Mouse (Mus musculus) retina, adult 2 months (tissue): ENCODE measurements around the gene Ets1.

Experiments used
- DNase-seq: peaks from one replicate; pipeline ENCODE4 v3.0.0-alpha.2; 2012; ENCODE audit warnings: low read depth, low spot score

Ets1 gene

DNA sequence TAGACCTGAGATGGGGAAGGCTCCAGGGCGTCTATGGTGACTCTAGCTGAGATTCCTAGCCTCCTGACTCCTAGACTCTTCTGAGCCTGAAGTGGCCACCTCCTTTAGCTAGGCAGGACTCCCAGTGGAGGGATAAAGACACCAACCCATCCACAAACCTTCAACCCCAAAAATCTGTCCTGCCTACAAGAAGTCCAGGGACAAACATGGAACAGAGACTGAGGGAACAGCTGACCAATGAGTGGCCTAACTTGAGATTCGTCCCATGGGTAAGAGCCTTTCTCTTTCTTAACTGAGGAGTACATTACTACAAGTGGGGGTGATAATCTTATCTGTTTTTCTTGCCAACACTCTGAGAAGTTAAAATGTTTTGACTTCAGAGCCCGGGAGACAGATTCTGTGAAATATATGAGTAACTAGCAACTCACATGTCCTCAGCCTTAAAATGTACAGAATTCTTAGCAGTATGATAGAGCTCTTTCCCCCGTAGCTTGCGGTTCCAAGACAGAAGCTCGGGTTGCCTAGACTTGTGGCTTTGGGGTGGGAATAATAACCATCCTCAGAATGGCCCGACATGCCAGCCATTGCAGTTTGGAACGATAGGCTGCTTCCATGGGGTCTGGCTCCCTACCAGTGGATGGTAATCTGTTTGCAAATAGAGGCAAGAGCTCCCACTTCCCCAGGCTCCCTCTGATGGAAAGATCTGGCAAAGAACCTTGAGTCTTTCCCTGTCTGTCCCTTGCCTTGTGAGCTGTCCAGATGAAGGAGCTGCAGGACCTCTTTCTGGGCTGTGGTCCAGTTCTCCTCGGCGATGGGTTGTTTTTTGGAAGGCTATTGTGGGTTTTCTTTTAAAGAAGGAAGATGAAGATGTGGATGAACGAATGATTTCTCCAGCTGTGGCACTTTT lies 30.8 kb downstream of the Ets1 start:
- no peak for DNase-seq

DNA sequence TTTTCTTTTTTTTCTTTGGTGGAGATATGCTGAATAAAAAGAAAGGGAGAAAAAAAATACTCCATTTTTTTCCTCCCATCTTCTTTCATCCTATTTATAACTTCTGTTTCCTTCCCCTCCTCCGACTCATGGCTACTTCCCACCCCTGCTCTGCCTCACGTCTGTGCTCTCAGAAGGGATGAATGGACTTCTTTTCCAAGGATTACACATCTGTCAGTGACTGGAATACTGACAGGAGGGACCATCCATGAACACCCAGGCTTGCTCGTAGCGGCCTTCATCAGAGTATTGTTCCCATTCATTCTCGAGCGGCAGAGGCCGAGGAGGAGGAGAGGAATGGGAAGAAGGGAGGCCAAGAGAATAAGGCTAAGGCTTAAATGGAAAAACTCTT lies 31.5 kb downstream of the Ets1 start:
- no peak for DNase-seq

DNA sequence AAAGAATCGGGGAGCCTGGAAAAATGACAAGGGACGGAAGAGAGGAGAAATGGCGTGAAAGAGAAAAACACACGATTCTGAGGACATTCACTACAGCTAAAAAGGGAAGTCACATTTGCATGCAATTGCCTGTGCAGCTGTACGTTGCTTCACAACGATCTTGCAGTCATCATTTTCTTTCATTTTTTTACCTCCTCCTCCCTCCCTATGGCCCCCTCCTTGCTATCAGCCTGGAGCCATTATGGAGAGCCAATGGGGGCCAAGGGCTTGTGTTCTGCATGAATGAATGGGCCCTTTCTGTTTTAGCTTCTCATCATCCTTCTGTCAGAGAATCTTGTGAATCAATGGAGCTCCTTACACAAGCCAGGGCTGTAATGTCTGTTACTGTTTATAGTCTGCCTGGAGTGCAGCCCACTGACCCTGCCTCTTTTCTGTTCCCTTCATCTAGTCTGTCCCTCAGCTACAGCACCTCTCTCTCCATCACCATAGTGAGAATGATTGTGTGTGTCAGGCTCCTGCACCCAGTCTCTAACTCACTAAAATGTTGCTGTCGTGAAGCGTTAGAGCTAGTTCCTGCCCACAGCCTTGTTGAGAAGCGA lies 32.2 kb downstream of the Ets1 start:
- no peak for DNase-seq

DNA sequence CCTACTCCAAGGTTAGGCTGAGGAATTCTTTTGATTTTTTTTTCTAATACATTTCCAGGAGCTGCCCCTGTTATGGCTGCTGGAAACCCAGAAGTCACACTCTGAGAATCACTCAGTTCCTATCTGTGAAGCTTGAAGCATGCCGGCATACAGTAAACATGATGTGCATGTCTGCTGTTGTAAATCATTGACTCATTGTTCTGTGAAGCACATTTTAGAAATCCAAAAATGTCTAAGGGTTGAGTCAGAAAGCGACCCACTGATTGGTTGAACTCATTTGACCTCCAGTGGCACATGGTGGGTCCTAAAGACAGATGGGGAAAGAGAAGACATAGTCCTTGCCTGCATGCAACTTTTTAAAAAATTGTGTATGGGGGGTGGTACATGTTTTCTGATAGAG lies 33.4 kb downstream of the Ets1 start:
- DNase-seq, result no peak

DNA sequence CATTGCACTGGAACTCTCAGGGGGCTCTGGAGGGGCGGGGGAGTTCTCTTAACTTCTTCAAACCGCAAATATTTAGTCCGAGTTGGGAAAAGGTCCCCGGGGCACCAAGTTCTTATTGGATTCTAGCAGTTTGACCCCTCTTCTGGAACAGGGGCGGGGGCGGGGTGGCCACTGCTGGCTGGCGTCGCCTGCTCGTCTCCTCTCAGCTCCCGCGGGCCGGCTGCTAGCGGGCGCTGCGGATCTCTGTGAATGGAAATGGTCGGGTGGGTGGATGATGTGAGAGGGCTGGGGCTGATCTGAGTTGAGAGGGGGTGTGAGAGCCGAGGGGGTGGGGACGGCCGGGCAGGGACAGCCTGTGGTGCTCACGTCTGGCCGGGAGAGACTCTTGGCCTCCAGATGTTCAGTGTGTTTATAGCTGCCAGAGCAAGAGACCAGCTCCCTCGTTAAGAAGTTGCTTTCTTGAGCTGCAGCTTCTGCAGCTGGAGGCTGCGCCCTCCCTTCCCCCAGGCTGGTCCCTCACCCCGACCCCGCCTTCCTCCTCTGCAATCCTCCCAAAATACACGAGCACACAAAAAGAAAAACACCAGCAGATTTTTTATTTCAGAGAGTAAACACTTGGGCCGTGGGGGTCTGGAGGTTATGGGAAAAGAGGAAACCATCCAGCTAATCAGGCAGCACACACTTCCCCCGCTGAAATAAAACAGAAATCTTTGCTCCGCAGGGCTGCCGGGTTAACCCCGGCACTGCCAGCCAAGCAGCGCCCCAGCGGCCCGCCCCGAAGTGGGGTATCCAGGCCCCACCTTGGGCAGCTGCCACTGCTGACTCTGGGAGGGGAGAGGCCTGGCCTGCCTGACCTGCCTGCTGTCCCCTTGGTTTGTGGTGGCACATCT lies 36.2 kb downstream of the Ets1 start:
- no peak for DNase-seq

- no peak for DNase-seq
Observed at GRCm38 (mm10) chr9:32673923-32674322, 37.9 kb downstream of the Ets1 start.

DNA sequence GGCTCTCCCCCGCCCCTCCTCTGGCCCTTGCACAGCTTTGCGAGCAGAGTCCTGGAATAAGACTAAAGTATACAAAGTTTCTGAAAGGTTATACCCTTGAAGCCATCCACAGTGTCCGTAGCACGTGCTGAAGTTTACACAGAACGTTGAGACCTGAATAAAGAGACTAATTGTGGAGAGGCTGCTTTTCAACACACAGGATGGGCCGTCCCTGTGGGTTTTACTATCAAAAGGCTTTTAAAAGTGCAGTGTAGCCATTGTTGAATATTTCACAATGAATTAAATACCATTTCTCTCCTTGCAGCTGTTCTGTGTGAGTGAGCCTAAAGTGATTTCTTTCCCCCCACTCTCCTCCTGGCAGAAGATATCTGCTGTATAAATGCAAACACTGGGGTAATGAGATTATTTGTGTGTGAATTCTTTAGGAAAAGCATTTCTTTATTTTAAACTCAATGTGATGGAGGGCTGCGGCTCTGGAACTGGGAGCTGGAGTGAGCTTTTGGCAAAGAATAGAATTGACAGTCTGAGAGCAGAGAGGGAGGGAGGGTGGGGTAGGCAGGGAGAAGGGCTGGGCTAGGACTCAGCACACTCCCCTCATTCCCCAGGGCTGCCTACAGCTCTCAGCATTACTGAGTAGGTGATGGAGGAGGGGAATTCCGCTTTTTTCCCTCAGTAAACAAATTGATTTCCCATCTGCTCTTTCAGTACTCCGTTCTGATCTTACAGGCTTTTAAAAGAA lies 39.8 kb downstream of the Ets1 start:
- DNase-seq, result no peak

DNA sequence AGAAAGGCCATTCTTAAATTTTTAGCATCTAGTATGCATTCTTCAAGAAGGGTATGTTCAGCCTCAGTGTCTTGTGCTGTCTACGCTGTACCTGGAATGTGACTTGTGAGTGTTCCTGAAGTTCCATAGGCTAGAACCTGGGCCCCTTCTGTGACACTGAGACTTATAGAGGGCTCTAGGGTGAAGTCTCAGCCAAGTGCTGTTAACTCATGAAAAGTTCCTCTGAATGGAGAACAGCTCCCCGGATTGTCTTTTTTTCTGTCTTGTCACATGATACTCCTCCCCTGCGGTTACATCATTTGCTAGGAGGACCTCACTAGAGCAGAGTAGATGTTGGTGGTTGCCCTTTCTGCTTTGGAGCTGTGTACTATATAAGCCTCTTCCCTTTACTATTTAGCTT lies 40.5 kb downstream of the Ets1 start:
- no peak for DNase-seq

DNA sequence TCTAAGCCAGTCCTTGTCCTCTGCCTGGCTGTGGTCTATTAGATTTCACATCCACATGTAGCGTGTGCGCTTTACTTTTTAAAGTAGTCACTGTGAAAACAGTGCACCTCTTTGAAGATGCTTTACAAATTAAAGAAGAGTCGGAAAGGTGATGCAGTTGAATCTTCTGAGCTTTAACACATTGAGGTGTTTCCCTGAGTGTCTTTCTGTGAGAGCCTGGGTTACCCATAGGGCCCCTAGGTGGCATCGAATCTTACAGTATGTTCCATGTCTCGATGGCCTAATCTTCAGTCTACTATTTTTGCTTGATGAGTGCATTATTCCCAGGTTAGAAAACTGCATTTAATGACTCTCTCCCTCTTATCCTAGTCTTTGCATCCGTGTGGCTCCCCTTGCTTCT lies 41.6 kb downstream of the Ets1 start:
- no peak for DNase-seq

- DNase-seq, result no peak
Observed at GRCm38 (mm10) chr9:32678120-32678757, 42.2 kb downstream of the Ets1 start.

GRCm38 (mm10) chr9:32679531-32679930 lies 43.5 kb downstream of the Ets1 start:
- no peak for DNase-seq

DNA sequence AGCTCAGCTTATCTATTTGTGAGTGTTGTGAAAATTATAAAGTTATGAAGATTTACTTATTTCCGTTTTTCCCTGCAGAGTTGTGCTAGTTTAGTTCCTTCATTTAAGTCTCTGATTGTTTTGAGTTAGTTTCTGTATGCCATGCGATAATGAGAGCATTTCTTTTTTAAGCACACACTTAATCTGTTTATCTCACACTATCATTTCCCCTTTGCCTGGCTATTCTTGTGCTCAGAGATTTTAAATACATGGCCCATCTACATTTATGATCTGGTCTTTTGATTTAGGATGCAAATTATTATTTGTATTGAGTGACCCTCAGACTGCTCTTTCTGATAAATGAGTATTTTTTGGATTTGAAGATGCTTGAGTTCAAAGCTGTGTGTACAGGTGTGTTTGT lies 44.2 kb downstream of the Ets1 start:
- no peak for DNase-seq

GRCm38 (mm10) chr9:32685793-32686558 lies 50.0 kb downstream of the Ets1 start:
- no peak for DNase-seq

- DNase-seq, result no peak
Observed at GRCm38 (mm10) chr9:32688351-32688750, 52.3 kb downstream of the Ets1 start.

GRCm38 (mm10) chr9:32691151-32691925 lies 55.3 kb downstream of the Ets1 start:
- no peak for DNase-seq

GRCm38 (mm10) chr9:32692944-32693343 lies 56.9 kb downstream of the Ets1 start:
- no peak for DNase-seq

GRCm38 (mm10) chr9:32693411-32693810 lies 57.4 kb downstream of the Ets1 start:
- no peak for DNase-seq

DNA sequence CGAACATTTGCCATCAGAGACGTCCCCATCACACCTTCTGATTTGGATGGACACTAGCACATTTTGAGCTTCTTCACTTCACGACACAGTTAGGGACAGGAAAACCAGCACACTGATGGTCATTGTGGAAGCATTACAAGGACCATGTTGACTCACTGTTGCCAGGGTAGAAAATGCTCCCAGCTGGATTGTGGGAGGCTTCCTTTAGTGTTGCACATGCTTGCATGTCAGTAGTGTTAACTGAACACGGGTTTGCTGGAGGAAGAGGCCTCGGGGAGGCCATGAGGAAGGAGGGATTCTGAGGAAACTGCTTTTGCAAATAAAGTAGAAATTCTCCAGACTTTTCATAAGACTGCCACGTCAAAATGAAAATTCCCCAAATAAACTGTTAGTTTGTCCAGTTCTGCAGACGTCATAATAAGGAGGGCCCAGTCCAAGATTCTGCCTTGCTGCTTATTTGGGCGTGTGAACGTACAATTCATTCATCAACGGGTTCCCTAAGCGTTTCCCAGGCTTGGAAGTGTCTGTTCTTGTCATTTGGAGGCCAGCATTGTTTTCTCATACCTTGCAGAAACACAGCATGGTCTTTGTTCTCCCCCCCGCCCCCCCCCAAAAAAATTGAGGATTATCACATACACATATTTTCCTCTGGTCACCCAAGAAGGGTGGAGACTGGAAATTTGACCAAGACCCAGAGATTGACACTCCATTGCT lies 58.2 kb downstream of the Ets1 start:
- no peak for DNase-seq
